Mouse (Mus musculus) CD4-positive, CD25-positive, alpha-beta regulatory T cell, adult 2 months (primary cell): ENCODE measurements around the gene Adcyap1r1.

Experiments
- DNase-seq: peaks from one replicate; pipeline ENCODE4 v3.0.0-alpha.2; 2012; ENCODE audit warnings: low read depth, low spot score

Adcyap1r1 gene

DNA sequence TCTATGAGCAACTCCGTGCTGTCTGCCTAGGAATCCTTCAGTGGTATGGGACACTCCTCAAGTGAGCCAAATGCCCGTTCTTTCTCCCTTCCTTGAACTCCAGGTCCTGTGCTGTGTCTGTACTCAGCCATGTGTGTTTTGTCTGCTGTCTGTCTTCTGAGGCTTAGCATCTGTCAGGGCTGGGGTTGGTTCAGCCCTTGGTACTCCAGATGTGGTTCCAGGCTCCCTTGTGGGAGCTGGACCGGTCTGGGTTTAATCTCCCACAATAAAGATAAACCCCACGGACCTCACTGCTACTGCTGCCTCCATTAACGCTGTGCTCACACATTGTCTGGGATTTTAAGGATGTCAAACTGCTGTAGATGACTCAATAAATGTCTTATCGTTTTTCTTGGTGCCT lies 49.3 kb downstream of the Adcyap1r1 start:
- no peak for DNase-seq

DNA sequence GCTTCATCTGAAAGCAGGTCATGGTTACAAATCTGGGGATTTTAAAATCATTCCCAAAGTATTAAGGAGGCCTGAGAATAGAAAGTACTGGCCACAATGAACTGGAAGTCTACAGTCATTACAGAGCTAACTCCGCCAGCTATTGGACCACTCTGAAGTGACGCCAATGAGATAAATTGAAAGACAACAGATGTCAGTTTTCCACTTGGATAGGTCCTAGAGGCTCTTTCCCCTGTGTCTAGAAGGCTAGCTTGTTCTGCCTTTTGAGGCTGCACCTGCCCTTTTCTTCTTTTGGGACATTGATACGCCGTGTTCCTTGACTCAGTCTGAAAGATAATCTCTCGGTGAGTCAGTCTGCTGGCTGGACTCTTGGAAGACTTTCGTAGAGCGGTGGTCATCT lies 50.5 kb downstream of the Adcyap1r1 start:
- no peak for DNase-seq

DNA sequence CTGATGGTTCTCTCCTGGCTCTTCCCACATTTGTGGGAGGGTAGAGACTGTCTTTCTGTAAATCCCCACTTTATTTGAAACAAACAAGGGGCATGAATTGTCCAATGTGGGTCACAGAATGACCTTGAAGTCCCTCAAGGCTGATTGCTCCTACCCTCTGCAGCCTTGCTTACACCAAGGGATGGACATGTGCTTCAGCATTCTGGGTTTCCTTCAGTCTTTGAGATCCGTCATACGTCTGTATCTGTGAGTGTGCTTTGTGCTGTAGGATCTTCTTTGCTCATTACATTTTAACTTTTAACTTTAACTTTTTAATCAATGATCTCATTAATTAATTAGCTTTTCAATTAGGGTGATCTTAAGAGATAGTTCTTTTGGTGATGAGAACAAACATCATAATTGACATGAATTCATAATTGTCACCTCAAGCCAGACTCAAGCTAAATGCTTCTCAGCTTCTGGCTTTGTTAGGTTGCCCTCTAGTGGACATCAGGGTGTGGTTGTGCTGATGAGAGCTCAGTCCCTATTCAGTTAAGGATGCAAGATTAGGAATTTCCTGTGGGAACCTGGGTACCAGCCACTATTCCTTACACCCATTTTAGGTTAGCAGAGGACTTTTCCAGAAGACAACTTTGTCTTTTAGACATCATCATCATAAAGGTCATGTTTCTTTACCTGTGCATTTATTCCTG lies 53.2 kb downstream of the Adcyap1r1 start:
- peak; percentile 4 for DNase-seq

DNA sequence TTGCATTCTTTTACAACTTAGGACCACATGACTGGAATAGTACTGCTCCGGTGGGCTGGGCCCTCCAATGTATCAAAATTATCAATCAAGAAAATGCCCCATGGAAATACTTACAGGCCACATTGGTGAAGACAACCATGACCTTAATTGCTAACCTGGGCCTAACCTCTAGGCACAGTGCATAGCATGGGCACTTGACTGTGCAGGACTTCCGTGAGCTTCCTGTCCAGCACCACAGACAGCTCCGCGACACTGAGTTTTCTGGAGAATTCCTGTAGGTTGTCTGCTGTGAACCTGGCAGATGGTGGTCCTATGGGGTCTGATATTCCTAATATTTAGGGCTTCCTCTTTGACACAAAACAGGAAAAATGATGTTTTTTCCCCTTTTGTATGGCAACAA lies 54.7 kb downstream of the Adcyap1r1 start:
- DNase-seq, result no peak

DNA sequence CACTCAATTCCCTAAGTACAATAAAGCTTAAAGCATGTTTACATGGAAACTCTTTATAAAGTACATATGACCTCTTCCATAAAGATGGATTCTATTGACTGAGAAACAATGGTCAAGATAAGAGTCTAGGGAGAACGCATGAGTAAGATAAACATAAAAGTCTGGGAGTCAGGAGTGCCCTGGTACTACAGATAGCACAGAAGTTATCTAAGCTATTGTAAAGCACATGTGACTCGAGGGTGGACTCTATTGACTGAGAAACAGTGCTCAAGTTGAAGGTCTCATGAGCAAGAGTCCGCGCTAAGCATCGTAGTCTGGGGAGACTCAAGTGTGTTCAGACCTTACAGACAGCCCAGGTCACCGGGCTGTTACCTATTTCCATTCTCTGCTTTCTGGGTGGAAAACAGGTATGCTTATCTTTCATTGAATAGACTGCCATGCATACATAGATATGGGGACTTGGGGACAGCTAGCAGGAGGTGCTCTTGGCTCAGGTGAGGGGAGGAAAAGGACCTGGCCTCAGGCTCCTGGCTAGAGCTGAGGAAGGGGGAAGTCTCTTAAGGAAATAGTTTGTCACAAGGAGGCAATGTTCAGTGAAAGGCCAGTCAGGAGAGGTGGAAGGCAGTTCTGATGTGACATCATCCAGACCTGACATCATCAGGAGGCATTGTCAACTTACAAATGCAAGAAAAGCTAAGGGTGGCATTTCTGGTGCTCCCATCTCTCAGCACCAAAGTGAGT lies 57.5 kb downstream of the Adcyap1r1 start:
- no peak for DNase-seq

DNA sequence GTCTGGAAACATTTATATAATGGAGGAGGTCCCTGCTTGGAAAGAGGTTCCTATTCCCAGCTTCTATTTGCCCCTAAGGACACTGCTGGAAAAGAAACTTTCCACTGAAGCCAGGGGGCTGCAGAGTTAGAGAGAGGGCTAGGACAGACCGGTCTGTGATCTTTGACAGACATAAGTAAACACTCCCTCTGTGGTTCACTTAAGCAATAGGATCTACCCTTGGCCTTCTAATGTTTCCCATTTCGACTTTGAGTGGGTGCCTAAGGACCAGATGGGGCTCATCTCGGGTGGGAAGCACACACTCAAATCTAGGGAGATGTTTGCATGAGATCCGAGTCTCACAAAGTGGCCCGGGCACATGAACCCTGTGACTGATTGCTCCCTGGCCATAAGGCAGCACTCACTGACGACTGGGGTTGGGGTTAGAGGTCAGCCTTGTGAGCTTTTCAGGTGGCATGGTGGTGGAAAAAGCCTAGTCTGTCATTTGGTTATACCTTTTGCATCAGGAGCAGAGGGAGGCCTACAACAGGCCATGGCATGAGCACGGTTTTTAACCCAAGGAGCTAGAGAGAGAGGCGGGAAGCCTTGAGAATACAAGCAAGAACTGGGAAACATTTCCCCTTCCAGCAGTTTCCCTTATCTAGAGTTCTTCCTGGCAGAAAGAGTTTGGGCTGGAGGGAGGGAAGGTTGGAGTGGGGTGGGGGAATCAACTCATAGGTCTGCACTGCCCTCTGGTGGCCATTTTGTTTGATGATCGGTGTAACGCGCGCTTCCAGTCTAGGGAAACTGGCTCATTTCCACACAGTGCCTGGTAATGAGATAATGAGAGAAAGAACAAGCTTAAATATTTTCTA lies 59.7 kb downstream of the Adcyap1r1 start:
- peak; percentile 25 for DNase-seq

DNA sequence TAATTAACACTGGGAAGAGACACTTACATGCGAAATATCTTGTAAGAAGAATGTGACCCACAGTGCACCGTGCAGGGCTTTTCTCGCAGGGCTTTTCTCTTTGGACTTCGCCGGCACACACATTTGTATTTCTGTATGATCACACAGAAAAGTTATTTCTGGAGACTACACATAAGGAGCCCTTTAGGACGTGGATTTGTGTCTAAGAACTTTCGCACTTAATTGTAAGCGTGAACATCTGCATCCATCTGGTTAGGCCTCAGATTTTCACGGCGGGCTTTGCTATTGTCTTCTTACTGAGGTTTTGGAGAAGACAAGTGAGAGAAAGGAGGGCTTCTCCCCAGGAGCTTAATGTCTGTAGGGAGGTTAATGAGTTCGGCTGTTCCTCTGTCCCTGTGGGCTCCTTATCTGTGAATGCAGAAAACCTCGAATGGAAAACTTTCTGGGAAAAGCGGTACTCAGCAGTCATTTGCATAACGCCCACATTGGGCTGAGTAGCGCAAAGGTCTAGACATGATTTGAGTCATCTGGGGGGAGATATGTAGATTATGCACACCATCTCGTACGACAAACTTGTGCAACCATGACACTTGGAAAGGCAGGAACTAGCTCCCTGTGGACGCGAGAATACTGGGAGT lies 60.4 kb downstream of the Adcyap1r1 start:
- DNase-seq, result no peak

DNA sequence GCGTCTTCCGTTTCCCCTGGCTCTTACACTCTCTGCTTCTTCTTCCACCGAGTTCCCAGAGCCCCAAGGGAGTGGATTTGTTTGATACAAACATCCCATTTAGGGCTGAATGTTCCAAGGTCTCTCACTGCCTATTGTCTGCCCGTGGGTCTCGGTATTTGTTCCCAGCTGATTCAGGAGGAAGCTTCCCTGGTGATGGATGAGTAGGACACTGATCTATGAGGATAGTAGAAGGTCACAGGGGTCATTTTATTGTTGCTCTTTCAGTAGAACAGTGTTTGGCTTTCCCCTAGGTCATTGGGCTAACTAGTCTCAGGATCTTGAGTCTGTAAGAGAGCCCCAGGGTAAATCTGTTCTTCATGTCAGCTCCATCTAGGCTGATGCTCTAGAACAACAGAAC lies 61.7 kb downstream of the Adcyap1r1 start:
- DNase-seq, result no peak

DNA sequence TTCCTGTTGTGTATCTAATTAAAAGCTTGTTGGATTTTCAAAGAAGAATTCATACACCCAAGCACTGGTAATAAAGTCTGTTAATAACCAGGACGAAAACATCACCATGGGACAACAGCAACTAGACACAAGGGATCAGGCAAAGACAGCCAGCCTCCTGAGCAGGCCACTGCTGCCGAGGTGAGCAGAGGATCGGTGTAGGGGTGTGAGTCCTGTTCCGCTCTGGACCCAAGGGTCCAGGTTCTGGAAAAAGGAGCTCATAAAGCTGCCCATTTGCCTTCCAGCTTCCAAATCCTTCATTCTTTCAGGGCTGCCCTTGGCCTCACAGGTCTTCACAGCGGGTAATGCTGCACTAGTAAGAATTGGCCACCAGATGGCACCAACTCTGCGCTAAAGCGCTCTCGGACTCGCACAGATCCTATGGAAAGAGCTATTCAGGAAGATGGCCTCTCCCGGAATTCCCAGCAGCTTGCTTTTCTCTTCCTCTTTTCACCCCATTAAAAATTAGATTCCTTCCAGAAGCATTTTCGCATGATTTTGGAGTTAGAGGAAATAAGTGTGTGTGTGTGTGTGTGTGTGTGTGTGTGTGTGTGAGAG lies 67.9 kb downstream of the Adcyap1r1 start:
- peak; percentile 23 for DNase-seq

DNA sequence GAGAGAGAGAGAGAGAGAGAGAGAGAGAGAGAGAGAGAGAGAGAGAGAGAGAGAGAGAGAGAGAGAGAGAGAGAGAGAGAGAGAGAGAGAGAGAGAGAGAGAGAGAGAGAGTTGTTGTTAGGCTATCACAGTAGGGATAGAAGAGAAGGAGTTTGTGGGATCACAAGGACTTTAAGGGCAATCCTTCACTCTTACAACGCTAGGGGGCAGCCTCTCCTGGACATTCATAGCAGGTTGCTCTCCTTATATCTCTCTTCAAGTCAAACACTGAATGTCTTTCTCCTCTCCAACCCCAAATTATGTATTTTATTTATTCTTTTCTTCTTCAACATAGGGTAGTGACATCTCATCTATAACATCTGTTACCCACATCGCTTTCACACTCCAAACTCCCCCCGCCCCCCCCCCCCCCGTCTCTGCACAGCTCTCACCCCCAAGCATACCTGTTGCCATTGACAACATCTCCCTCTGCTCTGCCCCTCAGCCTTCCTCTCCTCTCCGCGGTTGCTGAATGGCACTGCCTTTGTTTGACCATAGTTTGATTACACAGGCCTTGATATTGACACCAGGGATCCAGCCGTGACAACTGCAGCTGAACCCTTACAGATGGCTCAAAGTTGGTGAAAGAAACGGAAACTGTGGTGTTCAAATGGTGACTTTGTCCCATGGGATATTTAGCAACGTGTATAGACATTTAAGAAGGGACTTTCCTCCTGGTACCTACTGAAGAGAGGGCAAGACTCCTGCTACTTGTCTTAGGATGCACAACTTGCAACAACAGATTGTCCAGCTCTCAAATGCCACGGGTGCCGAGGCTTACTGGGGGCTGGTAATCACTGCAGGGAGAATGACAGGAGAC lies 68.7 kb downstream of the Adcyap1r1 start:
- no peak for DNase-seq

DNA sequence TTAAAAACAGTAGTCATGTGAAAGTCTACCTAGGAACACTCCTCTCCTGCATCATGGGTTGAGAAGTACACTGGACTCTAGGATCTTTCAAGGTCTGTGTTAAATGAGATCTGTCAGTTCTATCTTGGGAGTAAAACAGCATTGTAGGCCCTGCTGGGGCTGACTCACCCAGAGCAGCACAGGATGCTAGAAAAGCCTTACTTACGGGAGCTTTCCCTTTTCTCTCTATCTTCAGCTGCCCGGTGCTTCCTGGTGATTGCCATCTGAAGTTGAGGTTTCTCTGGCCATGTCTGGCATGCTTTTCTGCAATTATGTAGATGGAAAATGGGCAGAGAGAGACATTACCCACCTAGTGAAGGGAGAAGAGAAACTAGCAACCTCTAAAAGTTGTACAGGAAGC lies 84.7 kb downstream of the Adcyap1r1 start:
- DNase-seq, result no peak

DNA sequence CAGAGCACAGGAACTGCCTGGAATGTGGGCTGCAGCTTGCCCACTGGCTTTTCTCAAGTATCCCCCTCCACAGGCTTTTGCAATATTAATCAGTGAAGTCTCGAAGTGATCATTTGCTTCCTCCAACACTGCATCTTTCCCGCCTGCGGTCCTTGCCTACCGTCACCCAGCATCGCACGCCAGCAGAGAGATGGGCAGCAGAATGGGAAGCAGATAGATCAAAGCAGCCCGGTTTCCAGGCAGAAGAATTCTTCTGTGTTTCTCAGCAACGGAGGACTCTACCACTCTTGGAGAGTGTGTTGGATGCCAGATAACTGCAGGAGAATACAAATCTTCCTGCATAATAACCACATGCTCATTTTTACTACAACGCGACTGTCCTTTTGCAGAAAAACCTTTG lies 87.4 kb downstream of the Adcyap1r1 start:
- no peak for DNase-seq

DNA sequence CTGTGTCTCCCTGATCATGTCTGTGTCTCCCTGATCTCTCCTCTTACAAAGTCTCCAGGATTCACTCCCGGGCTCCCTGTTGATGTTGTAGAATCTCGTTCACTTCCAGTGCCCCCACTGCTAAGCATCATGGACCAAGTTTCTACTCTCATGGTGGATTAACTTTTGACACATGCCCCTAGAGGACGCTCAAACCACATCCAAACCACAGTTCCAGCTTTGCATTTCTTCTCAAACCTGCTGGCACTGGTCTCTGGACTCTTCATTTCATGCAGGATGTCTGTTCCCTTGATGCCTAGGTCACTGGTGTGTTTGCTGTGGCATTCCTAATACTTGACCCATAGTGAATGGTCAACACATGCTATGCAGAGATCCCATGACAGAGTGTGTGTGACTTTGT lies 90.6 kb downstream of the Adcyap1r1 start:
- DNase-seq, result no peak

DNA sequence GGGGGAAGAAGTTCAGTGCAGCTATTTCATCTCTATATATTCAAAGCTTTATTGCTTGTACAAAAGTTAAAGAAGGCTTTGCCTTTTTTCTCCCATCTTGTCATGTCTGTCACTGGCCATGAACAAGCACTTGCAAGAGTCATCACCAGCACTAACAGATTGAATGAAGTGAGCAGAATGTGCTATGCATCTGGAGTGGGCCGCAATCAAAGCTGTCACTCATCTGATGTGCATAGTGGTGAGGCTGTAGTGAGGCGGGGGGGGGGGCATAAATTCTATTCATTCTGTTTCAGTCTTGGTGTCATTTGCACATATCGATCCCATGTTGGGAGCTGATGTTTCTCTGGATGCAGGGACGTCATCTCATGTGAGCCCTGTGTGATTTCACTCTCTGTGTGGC lies 91.6 kb downstream of the Adcyap1r1 start:
- DNase-seq, result no peak

DNA sequence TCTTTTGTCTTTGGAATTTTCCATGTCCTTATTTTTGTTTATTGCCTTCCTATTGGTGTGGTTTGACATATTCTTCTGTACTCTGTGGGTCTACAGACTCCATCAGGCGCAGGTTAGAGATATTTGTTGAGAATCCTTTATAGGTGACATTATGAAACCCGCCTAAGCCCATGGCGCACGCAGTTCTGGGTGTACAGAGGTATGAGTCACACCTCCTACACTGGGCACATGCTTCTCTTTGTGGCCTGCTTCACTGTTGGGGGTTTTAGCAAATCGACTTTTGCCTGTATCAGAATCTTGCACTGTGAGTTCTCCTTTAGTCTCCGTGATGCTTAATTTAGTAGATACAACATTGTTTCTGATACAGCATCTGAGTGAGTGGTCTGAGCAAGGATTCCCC lies 97.4 kb downstream of the Adcyap1r1 start:
- DNase-seq, result no peak

DNA sequence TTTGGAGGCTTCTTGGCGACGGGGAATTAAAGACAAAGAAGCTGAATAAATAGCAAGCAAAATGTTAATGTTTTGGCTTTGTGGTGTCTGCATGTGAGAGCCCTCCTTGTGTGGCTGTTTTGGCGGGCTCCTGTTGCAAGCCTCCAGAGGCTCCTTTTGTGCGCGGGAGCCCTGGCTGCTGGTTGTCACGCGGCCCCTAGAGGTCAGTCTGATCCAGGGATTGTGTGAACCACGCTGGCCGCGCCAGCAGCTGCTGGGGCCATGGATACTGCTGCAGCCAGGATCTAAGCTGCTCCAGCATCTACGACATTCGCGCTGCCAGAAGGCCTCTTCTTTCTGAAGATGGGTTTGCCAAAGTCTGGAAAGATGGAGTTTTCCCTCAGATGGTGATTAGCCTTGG lies 99.1 kb downstream of the Adcyap1r1 start:
- DNase-seq, result no peak
